ENCODE assay signal across 17 mouse cellular contexts in the genomic region with DNA sequence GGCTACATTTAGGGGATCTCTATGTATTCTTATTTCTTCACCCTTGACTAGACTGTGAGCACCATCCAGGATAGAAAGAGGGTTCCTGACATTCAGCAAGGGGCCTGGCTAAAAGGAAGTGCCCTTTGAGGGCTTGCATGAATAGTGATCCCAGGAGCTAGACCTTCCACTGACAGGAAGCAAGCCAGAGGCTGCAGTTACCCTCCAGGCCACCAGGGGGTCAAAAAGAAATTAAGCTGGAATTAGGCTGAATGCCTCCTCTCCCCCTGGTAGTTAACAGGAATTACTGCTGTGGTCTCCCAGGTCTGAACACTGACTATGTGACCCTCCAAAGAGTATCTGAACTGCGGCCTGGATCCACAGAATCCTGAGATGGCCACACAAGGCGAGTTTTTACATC. TPM values are rescaled to one million over a fixed set of nuclear protein-coding genes. Genes with fewer than 3 reads are reported as not detected.
DNase-seq lines count a peak whose midpoint lies in the region; ATAC-seq and TF ChIP-seq lines count a peak whose summit lies in the region.
"Had no signal": no experiment of that assay in that cellular context is flagged by ENCODE, and none has a peak within 500 bp of the region (broad histone marks: within the 10 kb centered on the region; RNA-seq: fewer than 3 reads in every experiment).

No protein-coding gene starts in this region.

- no peaks in the 10 kb centered on the region for H3K27me3 ChIP-seq in hindbrain, postnatal 0 days (ENCODE audit: insufficient read depth, low read length)
- H3K27me3 ChIP-seq in hindbrain, embryonic 16.5 days (replicated peaks; ENCODE audit: control insufficient read depth, insufficient read depth, low read length) = no peaks in the 10 kb centered on the region
- H3K27me3 ChIP-seq: liver, embryonic 13.5 days had no signal

- peak; percentile 43; the same call in 1 of the 2 replicates for TF ChIP-seq CTCF in hindbrain, postnatal 0 days (IDR thresholded peaks at IDR 0.05; ENCODE audit: low read depth)

- 95% methylated on average over 2 of the region's 2 CpGs for WGBS in hindbrain, postnatal 0 days
- 96% methylated on average over 2 of the region's 2 CpGs for WGBS in hindbrain, embryonic 16.5 days

- no peak overlapping the region for H3K27ac ChIP-seq in hindbrain, postnatal 0 days
- H3K27ac ChIP-seq in hindbrain, embryonic 16.5 days (ENCODE audit: low read depth, low read length) = no peak overlapping the region
- H3K27ac ChIP-seq: forebrain, embryonic 15.5 days; liver, embryonic 13.5 days had no signal

- H3K9me3 ChIP-seq in hindbrain, postnatal 0 days (ENCODE audit: low read length) = no peaks in the 10 kb centered on the region
- H3K9me3 ChIP-seq in hindbrain, embryonic 16.5 days (ENCODE audit: control insufficient read depth, low read length) = no peaks in the 10 kb centered on the region
- H3K9me3 ChIP-seq: forebrain, embryonic 15.5 days; liver, embryonic 13.5 days; megakaryocyte, embryonic 14.5 days had no signal

- intact Hi-C loops in gastrocnemius, postnatal 14 days (cut with DNase I; ENCODE audit: low total_unique reads) = no loop called here

- no peaks in the 10 kb centered on the region for H3K36me3 ChIP-seq in hindbrain, postnatal 0 days (ENCODE audit: insufficient read depth, low read length)
- no peaks in the 10 kb centered on the region for H3K36me3 ChIP-seq in hindbrain, embryonic 16.5 days (ENCODE audit: control insufficient read depth, insufficient read depth, low read length)
- H3K36me3 ChIP-seq: forebrain, embryonic 15.5 days; liver, embryonic 13.5 days had no signal

- ATAC-seq in hindbrain, postnatal 0 days = no peak
- ATAC-seq in hindbrain, embryonic 16.5 days = no peak
- peak; percentile 58 for ATAC-seq in common myeloid progenitor, adult 5-6 weeks (replicated peaks; ENCODE audit: low read depth, poor library complexity, severe bottlenecking)
- ATAC-seq: forebrain, embryonic 15.5 days had no signal

- H3K9ac ChIP-seq in hindbrain, postnatal 0 days (replicated peaks; ENCODE audit: low read length) = no peak overlapping the region
- H3K9ac ChIP-seq in hindbrain, embryonic 16.5 days (ENCODE audit: low read depth, low read length) = no peak overlapping the region
- H3K9ac ChIP-seq: forebrain, embryonic 15.5 days; liver, embryonic 13.5 days had no signal

- no peaks in the 10 kb centered on the region for H3K4me1 ChIP-seq in hindbrain, postnatal 0 days (ENCODE audit: insufficient read depth, low read length)
- no peaks in the 10 kb centered on the region for H3K4me1 ChIP-seq in hindbrain, embryonic 16.5 days (ENCODE audit: control insufficient read depth, insufficient read depth, low read depth, low read length)
- H3K4me1 ChIP-seq: forebrain, embryonic 15.5 days; liver, embryonic 13.5 days; megakaryocyte, embryonic 14.5 days had no signal

- H3K4me2 ChIP-seq in hindbrain, postnatal 0 days (ENCODE audit: low read depth, low read length) = no peak overlapping the region
- no peak overlapping the region for H3K4me2 ChIP-seq in hindbrain, embryonic 16.5 days (ENCODE audit: low read length)
- H3K4me2 ChIP-seq: forebrain, embryonic 15.5 days; liver, embryonic 13.5 days had no signal

- H3K4me3 ChIP-seq in hindbrain, postnatal 0 days (ENCODE audit: low read length) = no peak overlapping the region
- H3K4me3 ChIP-seq in hindbrain, embryonic 16.5 days (ENCODE audit: low read length) = no peak overlapping the region
- H3K4me3 ChIP-seq: forebrain, embryonic 15.5 days; liver, embryonic 13.5 days; megakaryocyte, embryonic 14.5 days had no signal

- DNase-seq in hindbrain, postnatal 0 days (ENCODE audit: low spot score) = no peak
- DNase-seq in retina, postnatal 1 day = peak; percentile 30
- no peak for DNase-seq in retina, embryonic 14.5 days (ENCODE audit: low spot score)
- DNase-seq in thymus, postnatal 25 days = peak; percentile 10
- no peak for DNase-seq in gastrocnemius, postnatal 14 days
- DNase-seq in kidney, postnatal 10 days = no peak
- DNase-seq: cerebellum, postnatal 14 days; heart, adult 11 months; heart, postnatal 14 days; kidney, adult 9 months; liver, embryonic 13.5 days had no signal

RNA-seq across cellular contexts. Expression of a gene that starts 27.7 kb away (rescaled TPM):
- not detected in 2 replicates for total RNA-seq in hindbrain, postnatal 0 days (2014; rRNA removed)
- not detected in 2 replicates for polyA plus RNA-seq in hindbrain, postnatal 0 days (2015; fragmentation: Nextera tagmentation; extraction: Ambion mirVana)
- polyA plus RNA-seq in hindbrain, embryonic 16.5 days (2015; fragmentation: Nextera tagmentation; extraction: Ambion mirVana) = not detected in 2 replicates
- not detected in 2 replicates for total RNA-seq in common myeloid progenitor, adult 5-6 weeks (2017)
- total RNA-seq in gastrocnemius, postnatal 14 days (2021) = not detected
- total RNA-seq: heart, postnatal 14 days; left cerebral cortex, adult 18-20 months had no signal
- polyA plus RNA-seq: embryonic facial prominence, embryonic 14.5 days; forebrain, embryonic 15.5 days; liver, embryonic 13.5 days had no signal

Comparison
In these comparisons a context has a peak if more than half of its experiments do, and no peak if none do; other contexts are left out.
1. DNase-seq: peak in retina, postnatal 1 day (single experiment) and thymus, postnatal 25 days (single experiment); none in hindbrain, postnatal 0 days (single experiment), retina, embryonic 14.5 days (single experiment), gastrocnemius, postnatal 14 days (single experiment) and kidney, postnatal 10 days (single experiment).